Mouse (Mus musculus) gastrocnemius, postnatal 4 days (tissue): ENCODE data around the gene Defb20. TPM values are rescaled to one million over a fixed set of nuclear protein-coding genes. Genes with fewer than 3 reads are reported as not detected.
"Not testable (repeated sequence)": the region's sequence is repeated elsewhere in the genome, so short reads cannot be mapped to it uniquely, and the experiment has no call there.

Experiments
- DNase-seq, 2 experiments: peaks; one replicate each; pipeline ENCODE4 v3.0.0; 2021 to 2022; ENCODE audit warnings: low spot score in 2 of 2, mixed read lengths in 2 of 2
- long read RNA-seq, 2 experiments: library from polyadenylated mRNA; stranded (forward); transcript quantifications; one replicate each; pipeline ENCODE4 v2.0.0; 2021
- total RNA-seq, 2 experiments: library from RNA; stranded (reverse); gene quantifications; 2 replicates each; pipeline ENCODE4 v1.2.3; 2021

Defb20 gene
- total RNA-seq, result not detected
- long read RNA-seq, experiment 1, result 0 reads
- long read RNA-seq, experiment 2, result 0 reads

DNA sequence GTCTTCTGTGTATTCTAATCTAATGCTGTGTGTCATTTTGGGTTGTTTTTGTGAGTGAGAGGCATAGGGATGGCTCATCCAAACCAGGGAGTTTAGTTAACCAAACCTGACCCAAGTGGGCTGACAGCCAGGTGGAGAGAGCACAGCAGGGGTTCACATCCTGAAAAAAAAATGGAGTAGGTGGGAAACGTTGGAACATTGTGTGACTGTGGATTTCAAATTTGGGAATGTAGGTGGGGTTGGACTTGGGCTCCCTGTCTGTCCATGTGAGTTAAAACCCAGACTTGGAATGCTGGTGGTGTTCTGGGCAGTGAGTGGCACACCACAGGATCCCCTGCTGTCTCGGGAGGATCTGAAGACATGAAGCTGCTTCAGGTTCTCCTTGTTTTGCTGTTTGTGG lies at the start of gene Defb20:
Gene Defb20, plus strand, starts transcription at position 301 of the 400 bp plus-strand sequence.
- no peak for DNase-seq

GRCm38 (mm10) chr2:152427493-152427892 lies 49.4 kb upstream of the Defb20 start:
- DNase-seq, result no peak

DNA sequence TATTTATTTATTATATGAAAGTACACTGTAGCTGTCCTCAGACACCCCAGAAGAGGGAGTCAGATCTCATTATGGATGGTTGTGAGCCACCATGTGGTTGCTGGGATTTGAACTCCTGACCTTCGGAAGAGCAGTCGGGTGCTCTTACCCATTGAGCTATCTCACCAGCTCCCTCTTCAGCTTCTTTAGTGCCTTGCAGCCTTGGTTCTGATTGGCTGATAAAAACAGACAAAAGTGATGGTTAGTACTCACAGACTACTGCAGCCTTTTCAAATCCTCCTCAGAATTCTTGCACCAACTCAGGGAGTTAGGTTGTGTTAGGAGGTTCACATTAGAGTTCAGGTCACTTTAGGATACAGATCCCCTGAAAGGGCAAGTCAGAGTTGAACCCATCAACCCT lies 48.4 kb upstream of the Defb20 start:
- DNase-seq, result not testable (repeated sequence)

DNA sequence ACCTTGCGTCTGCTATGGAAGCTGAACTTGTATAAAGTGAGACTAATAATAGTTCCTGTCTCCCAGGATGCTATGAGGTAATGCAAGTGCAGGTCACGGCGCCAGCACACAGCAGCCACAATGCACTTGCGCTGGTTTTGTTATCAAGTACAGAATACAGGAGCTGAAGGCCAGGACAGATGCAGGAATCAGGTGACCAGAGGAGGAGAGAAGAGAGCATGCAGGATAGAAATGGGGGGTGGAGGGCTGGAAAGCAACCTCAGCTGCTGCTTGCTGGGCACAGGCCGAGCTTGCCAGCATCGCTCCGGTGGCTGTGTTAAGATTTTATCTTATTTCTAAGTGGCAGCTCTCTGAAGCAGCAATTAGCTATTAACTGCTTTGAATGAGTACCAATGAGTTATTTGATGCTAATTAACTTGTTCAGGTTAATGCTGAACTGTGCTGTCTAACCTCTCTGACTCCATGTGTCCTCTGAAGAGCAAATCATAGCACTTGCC lies 40.4 kb upstream of the Defb20 start:
- no peak for DNase-seq

DNA sequence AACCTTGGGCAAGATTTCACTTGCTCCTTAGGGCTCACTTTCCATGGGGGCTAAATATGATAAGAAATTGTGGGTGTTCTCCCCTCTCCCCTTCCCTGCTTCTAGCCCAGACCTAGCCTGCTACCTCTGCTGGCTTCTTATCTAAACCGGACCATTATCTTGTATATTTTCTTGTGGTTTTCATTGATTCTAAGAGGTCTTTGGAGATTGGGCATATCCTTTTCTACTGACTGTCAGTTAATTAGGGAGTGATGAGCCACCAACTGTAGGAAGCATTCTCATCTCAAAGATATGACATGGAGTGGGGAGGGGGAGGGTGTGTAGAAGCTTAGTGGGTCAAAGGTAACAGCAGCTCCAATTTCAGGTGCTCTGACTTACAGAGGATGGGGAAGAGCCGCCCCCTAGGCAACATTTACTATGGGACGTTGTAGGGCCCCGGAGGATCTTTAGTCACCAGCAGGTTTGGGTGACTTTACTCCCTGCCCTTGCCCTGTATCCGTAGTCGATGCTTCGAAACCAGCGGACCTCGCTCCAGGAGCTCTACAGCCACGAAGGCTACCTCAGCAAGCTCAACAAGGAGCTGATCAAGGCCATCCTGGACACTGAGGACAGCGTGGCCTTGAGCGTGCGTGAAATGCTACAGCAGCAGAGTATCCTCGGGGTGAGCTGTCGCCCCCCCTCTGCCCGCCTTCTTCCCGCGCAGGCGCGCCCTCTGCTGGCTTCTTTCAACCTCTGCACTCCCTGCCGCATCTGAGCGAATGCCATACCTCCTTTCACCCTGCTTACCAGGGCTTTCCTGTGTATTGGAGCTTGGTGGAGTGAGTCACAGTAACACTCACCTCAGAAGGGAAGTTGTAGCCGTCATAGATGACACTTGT lies 39.6 kb upstream of the Defb20 start:
- peak; percentile 80 to 84 for DNase-seq

GRCm38 (mm10) chr2:152438963-152439362 lies 37.9 kb upstream of the Defb20 start:
- no peak for DNase-seq

DNA sequence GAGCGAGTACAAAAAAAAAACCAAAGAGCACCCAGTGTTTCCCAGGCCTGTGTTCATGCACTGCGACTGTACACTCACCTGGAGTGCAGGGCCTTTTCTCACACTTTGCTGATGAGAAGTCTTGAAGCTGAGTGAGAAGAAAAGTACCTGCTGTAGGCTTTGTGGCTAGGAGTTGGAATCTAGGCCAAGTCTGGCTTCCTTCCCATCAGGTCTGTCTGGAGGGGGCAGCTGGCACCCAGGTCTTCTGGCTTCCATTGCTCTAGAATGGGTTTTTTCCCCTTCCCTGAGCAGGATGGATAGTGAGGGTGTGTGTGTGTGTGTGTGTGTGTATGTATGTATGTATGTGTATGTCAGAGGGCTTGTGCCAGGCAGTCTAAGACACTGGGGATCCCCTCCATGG lies 37.0 kb upstream of the Defb20 start:
- DNase-seq, result no peak

DNA sequence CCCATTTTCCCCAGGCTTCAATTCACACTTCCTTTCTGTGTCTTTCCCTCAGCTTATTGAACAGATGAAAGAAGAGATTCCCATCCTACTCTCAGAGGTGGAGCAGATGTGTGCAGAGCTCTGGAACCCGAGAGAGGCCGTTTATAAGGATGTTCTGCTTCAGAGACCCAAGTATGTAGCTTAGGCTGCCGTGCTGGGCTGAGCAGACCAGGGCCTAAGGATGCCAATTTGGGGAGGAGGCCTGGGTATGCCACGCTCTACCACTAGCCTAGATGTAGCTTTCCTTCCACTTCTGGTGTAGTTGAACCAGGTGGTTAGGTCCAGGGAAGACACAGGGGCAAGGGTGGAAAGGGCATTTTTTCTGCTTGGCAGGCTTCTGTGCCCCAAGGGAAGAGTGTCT lies 34.5 kb upstream of the Defb20 start:
- no peak for DNase-seq

DNA sequence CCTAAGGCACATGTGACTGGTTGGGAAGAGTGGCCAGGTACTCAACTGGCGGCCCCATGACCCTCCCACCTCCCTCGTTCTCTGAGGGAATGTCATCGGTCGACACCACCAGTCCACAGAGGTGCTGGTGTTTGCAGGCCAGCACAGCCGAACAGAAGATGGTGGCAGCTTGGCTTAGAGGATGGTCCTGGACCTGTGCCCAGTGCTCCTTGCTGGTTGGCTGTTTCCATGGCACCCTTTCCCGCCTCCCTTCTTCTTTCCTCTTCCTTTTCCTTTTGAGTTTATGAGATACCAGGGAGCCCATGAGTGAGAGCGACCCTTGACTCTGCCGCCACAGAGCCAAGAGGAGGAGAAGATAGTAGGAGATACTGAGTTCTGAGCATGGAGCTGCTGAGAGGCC lies 33.6 kb upstream of the Defb20 start:
- no peak for DNase-seq

DNA sequence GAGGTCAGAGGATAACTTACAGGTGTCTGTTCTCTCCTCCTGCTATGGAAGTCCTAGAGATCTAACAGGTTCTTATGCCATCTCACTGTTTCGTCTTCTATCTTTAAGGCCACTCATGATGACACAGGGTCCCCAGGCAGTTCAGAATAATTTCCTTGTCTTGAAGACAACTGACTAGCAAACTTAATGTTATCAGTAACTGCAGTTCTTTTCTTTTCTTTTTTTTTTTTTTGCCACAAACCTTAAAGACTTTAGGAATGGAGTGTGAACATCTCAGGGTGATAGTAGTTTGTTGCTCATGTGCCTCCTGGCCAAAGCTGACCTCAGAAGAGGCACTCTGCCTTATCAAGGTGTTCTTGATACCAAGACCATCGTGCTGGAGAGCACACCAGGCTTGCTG lies 30.2 kb upstream of the Defb20 start:
- no peak for DNase-seq

- no peak for DNase-seq
Measured at GRCm38 (mm10) chr2:152447461-152447860, 29.4 kb upstream of the Defb20 start.

DNA sequence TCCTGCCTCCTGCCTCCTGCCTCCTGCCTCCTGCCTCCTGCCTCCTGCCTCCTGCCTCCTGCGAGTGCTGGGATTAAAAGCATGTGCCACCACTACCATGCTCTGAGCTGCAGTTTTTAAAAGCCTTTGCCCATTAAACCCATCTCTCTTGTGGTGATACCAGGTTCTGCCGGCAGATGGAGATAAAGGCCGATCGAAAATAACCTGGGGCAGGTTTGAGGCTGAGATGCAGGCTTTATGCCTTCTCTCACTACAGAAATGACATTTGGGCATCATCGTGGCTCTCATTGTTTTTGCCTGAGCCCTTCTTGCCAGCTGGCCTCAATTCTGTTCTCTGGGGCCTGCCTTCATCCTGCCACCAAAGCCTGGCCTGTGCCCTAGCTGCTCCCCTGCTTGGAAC lies 26.6 kb upstream of the Defb20 start:
- peak in 1 of 2 experiments; percentile 22 for DNase-seq

GRCm38 (mm10) chr2:152452101-152452781 lies 24.6 kb upstream of the Defb20 start:
- DNase-seq, result no peak

DNA sequence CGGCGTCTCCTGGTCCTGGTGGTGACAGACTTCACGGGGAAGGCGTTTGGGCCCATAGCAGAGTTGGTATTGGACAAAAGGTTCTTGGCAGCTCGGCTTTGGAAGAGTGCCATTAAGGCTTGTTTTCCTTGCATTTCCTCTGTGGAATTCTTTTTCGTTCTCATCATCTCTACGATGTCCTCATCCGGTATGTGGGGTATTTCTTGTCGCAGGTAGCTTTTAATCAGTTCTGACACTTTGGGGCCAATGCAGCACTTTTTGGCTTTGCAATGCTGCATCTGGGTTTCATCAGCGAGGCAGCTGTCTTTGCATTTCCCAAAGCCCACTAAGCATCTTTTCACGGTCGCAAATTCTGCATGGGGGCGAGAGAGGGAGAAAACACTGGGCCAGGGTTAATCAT lies 17.6 kb upstream of the Defb20 start:
- DNase-seq, result no peak

GRCm38 (mm10) chr2:152464570-152465150 lies 12.2 kb upstream of the Defb20 start, which contains the start of gene Defb23:
TSS of gene Defb23 (minus strand) at chr2:152464620.
- DNase-seq, result no peak

GRCm38 (mm10) chr2:152470973-152471372 lies 5.9 kb upstream of the Defb20 start:
- peak in 1 of 2 experiments; percentile 25 for DNase-seq

DNA sequence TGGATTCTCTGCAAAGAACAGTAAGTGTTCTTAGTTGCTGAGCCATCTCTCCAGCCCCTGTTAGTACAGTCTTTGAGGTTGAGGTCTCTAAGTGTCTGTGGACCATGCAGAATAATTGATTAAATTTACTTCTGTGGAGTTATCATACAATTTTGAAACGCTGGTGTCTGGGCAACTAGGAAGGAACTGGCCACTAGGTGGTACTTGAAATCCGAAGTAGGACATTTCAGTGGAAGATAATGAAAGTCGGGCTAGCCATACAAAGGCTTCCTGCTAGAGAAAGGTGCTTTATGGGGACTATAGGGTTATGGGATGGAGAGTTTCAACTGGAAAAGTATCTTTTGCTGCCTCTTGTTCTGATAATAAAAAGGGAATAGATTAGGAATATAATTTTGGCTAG lies 4.4 kb upstream of the Defb20 start:
- DNase-seq, result no peak

- no peak for DNase-seq
Measured at GRCm38 (mm10) chr2:152480881-152481280, 4.0 kb downstream of the Defb20 start.

DNA sequence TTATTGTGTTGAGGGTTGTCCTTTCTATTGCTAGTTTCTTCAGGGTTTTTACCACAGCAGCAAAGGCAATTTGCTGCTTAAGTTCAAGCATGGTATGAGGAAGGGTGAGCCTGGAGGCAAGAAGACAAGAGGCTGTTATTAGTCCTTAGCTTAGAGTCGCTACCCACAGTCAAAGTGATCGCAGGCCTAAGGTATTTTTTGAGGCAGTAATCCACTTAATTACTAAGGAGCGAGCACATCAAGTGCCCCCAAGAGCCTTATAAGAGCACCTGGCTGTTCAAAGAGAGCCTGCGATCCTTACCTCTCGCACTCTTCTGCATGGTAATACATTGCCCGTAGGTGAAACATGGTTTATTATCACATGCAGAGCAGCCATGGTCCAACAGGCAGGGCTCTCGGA lies 4.9 kb downstream of the Defb20 start:
- DNase-seq, result no peak

DNA sequence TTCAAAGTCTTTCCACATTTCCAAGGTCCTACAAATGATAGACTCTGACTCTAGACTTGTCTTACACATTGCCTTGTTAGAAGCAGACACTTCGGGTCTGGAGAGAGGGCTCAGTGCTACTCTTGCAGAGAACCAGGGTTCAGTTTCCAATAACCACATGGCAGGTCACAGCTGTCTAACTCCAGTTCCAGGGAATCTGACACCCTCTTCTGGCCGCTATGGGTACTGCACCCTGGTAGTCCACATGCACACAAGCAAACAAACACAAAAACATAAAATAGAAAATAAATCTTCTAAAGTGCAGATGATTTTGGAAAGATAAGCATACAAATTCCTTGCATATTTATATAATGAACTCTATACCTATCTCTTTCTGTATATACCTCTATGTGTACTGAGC lies 10.2 kb downstream of the Defb20 start:
- no peak for DNase-seq

GRCm38 (mm10) chr2:152490038-152490437 lies 13.2 kb downstream of the Defb20 start, which contains the start of gene Defb22:
TSS of gene Defb22 (minus strand) at chr2:152490138.
- no peak for DNase-seq

DNA sequence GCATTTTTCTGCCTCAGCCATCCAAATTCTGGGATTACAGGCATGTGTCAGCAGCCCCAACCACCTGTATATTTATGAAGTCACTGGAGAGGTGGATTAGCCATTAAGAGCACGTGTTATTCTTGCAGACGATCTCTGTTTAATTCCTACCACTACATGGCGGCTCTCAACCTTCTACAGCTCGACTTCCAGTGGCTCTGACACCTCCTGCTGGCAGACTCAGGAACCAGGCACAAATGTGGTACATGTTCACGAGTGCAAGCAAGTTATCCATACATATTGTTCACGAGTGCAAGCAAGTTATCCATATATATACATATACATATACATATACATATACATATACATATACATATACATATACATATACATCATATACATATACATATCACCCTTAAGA lies 16.3 kb downstream of the Defb20 start:
- no peak for DNase-seq
